Mouse (Mus musculus) CH12.LX (cell line): ENCODE results near the gene Tcp11l2. TPM values are rescaled to one million over a fixed set of nuclear protein-coding genes. Genes with fewer than 3 reads are reported as not detected.

Experiments used
- DNase-seq: peaks from one replicate; pipeline ENCODE4 v3.0.0-alpha.2; 2013; ENCODE audit errors: extremely low read depth
- H3K27ac ChIP-seq: 2 replicates; pipeline ENCODE4 v1.5.1; 2012; ENCODE audit warnings: low read depth, mild to moderate bottlenecking, control low read depth, moderate library complexity; ENCODE audit not compliant: insufficient read depth
- H3K27me3 ChIP-seq: replicated peaks from 2 replicates; pipeline ENCODE3; 2012; ENCODE audit warnings: inconsistent platforms
- H3K36me3 ChIP-seq, 2 experiments: replicated peaks in 1 of 2; 2 replicates each; pipeline versions ENCODE3 to v1.6.1; 2012; ENCODE audit warnings: inconsistent platforms in 1 of 2, low read length in 1 of 2, mild to moderate bottlenecking in 1 of 2, mixed read lengths in 1 of 2, moderate library complexity in 1 of 2; ENCODE audit not compliant: control insufficient read depth in 1 of 2, insufficient read depth in 1 of 2
- H3K4me1 ChIP-seq, 2 experiments: 2 replicates each; pipeline ENCODE4 v1.6.1; 2012; ENCODE audit warnings: inconsistent platforms in 1 of 2, moderate library complexity in 1 of 2; ENCODE audit not compliant: insufficient read depth in 2 of 2, control insufficient read depth in 1 of 2
- H3K4me2 ChIP-seq: 2 replicates; pipeline ENCODE4 v1.6.1; 2012; ENCODE audit warnings: low read depth, mild to moderate bottlenecking, control low read depth; ENCODE audit not compliant: poor library complexity, insufficient read depth, severe bottlenecking
- H3K4me3 ChIP-seq, 3 experiments: fragments of 150-350 bp in 1 of 3; sonication (generic) in 1 of 3; replicated peaks in 1 of 3; 2 replicates each; pipeline versions ENCODE3 to v1.5.1; 2011 to 2012; ENCODE audit warnings: low read depth in 2 of 3, low read length in 2 of 3, mild to moderate bottlenecking in 2 of 3, moderate library complexity in 2 of 3, control low read depth in 1 of 3, improper control_type of control experiment in 1 of 3, inconsistent platforms in 1 of 3, mixed read lengths in 1 of 3; ENCODE audit not compliant: poor library complexity in 1 of 3
- H3K79me2 ChIP-seq: replicated peaks from 2 replicates; pipeline ENCODE4 v1.6.1; 2012; ENCODE audit warnings: mild to moderate bottlenecking, moderate library complexity; ENCODE audit not compliant: control insufficient read depth, poor library complexity, insufficient read depth, severe bottlenecking; ENCODE audit errors: extremely low read depth
- H3K9ac ChIP-seq: 2 replicates; pipeline ENCODE4 v1.6.1; 2012; ENCODE audit warnings: low read depth, mild to moderate bottlenecking, control low read depth, moderate library complexity; ENCODE audit not compliant: insufficient read depth
- H3K9me3 ChIP-seq: replicated peaks from 2 replicates; pipeline ENCODE3; 2012; ENCODE audit warnings: low read length, inconsistent platforms, mixed read lengths
- BHLHE40 ChIP-seq: IDR thresholded peaks from 2 replicates; pipeline ENCODE4 v1.6.1; 2011; ENCODE audit warnings: mild to moderate bottlenecking, low read depth, low read length, improper control_type of control experiment
- CHD2 ChIP-seq: IDR thresholded peaks from 2 replicates; pipeline ENCODE4 v1.6.1; 2011; ENCODE audit warnings: low read length, improper control_type of control experiment
- CTCF ChIP-seq, 2 experiments: IDR thresholded peaks in 1 of 2; conservative IDR thresholded peaks in 1 of 2; 2 replicates each; pipeline ENCODE4 v1.5.1; 2011 to 2012; ENCODE audit warnings: low read depth in 2 of 2, low read length in 2 of 2, improper control_type of control experiment in 1 of 2, inconsistent platforms in 1 of 2, mild to moderate bottlenecking in 1 of 2, moderate library complexity in 1 of 2
- E2F4 ChIP-seq: IDR thresholded peaks from 2 replicates; pipeline ENCODE4 v1.6.1; 2011; ENCODE audit warnings: low read depth, low read length, improper control_type of control experiment; ENCODE audit not compliant: insufficient replicate concordance
- ELF1 ChIP-seq: IDR thresholded peaks from 2 replicates; pipeline ENCODE4 v1.6.1; 2014; ENCODE audit warnings: low read depth, mild to moderate bottlenecking, inconsistent platforms, low read length, improper control_type of control experiment
- EP300 ChIP-seq: IDR thresholded peaks from 2 replicates; pipeline ENCODE4 v1.6.1; 2011; ENCODE audit warnings: low read length, improper control_type of control experiment
- GABPA ChIP-seq: IDR thresholded peaks from 2 replicates; pipeline ENCODE4 v1.6.1; 2012; ENCODE audit warnings: low read depth, low read length, improper control_type of control experiment, inconsistent platforms; ENCODE audit not compliant: insufficient replicate concordance
- HCFC1 ChIP-seq: IDR thresholded peaks from 2 replicates; pipeline ENCODE4 v1.6.1; 2012; ENCODE audit warnings: low read depth, mild to moderate bottlenecking, inconsistent platforms, low read length, improper control_type of control experiment
- IRF4 ChIP-seq: IDR thresholded peaks from 2 replicates; pipeline ENCODE4 v1.6.1; 2014; ENCODE audit warnings: low read depth, mild to moderate bottlenecking, inconsistent platforms, low read length, improper control_type of control experiment
- JUN ChIP-seq: IDR thresholded peaks from 2 replicates; pipeline ENCODE4 v1.6.1; 2011; ENCODE audit warnings: low read depth, mild to moderate bottlenecking, low read length, improper control_type of control experiment, moderate library complexity; ENCODE audit not compliant: insufficient read depth
- JUND ChIP-seq: conservative IDR thresholded peaks from 2 replicates; pipeline ENCODE4 v1.6.1; 2011; ENCODE audit warnings: low read depth, low read length, improper control_type of control experiment
- KAT2A ChIP-seq: IDR thresholded peaks from 2 replicates; pipeline ENCODE4 v1.6.1; 2012; ENCODE audit warnings: low read length, improper control_type of control experiment, inconsistent platforms; ENCODE audit not compliant: insufficient replicate concordance
- MAFK ChIP-seq: IDR thresholded peaks from 2 replicates; pipeline ENCODE4 v1.6.1; 2011; ENCODE audit warnings: low read length, improper control_type of control experiment; ENCODE audit not compliant: insufficient replicate concordance
- MAX ChIP-seq: IDR thresholded peaks from 2 replicates; pipeline ENCODE4 v1.6.1; 2011; ENCODE audit warnings: low read length, improper control_type of control experiment
- MAZ ChIP-seq: IDR thresholded peaks from 2 replicates; pipeline ENCODE4 v1.6.1; 2012; ENCODE audit warnings: low read depth, mild to moderate bottlenecking, inconsistent platforms, low read length, improper control_type of control experiment, moderate library complexity
- MEF2A ChIP-seq: IDR thresholded peaks from 2 replicates; pipeline ENCODE4 v1.6.1; 2014; ENCODE audit warnings: low read depth, mild to moderate bottlenecking, inconsistent platforms, low read length, improper control_type of control experiment, borderline replicate concordance
- MXI1 ChIP-seq: IDR thresholded peaks from 2 replicates; pipeline ENCODE4 v1.6.1; 2011; ENCODE audit warnings: mild to moderate bottlenecking, low read depth, low read length, improper control_type of control experiment
- MYC ChIP-seq: IDR thresholded peaks from 2 replicates; pipeline ENCODE4 v1.6.1; 2011; ENCODE audit warnings: low read depth, mild to moderate bottlenecking, improper control_type of control experiment, low read length
- NELFE ChIP-seq: IDR thresholded peaks from 2 replicates; pipeline ENCODE4 v1.6.1; 2011; ENCODE audit warnings: low read depth, low read length, improper control_type of control experiment
- NRF1 ChIP-seq: IDR thresholded peaks from 2 replicates; pipeline ENCODE4 v1.6.1; 2014; ENCODE audit warnings: low read depth, mild to moderate bottlenecking, inconsistent platforms, low read length, improper control_type of control experiment, moderate library complexity
- PAX5 ChIP-seq: IDR thresholded peaks from 2 replicates; pipeline ENCODE4 v1.6.1; 2012; ENCODE audit warnings: low read length, inconsistent platforms, mixed read lengths
- POLR2A ChIP-seq: IDR thresholded peaks from 2 replicates; pipeline ENCODE4 v1.6.1; 2011; ENCODE audit warnings: low read depth, mild to moderate bottlenecking, improper control_type of control experiment, low read length
- POLR2AphosphoS2 ChIP-seq: IDR thresholded peaks from 2 replicates; pipeline ENCODE4 v1.6.1; 2011; ENCODE audit warnings: low read depth, low read length, improper control_type of control experiment
- RCOR1 ChIP-seq: conservative IDR thresholded peaks from 2 replicates; pipeline ENCODE4 v1.6.1; 2012; ENCODE audit warnings: low read depth, mild to moderate bottlenecking, inconsistent platforms, low read length, improper control_type of control experiment
- SIN3A ChIP-seq: IDR thresholded peaks from 2 replicates; pipeline ENCODE4 v1.6.1; 2012; ENCODE audit warnings: low read length, improper control_type of control experiment, inconsistent platforms
- SMC3 ChIP-seq: IDR thresholded peaks from 2 replicates; pipeline ENCODE4 v1.6.1; 2011; ENCODE audit warnings: low read depth, low read length, improper control_type of control experiment
- TBP ChIP-seq: conservative IDR thresholded peaks from 2 replicates; pipeline ENCODE4 v1.6.1; 2011; ENCODE audit warnings: low read depth, low read length, improper control_type of control experiment
- TCF12 ChIP-seq: IDR thresholded peaks from 2 replicates; pipeline ENCODE4 v1.6.1; 2014; ENCODE audit warnings: low read depth, mild to moderate bottlenecking, inconsistent platforms, low read length, improper control_type of control experiment
- UBTF ChIP-seq: IDR thresholded peaks from 2 replicates; pipeline ENCODE4 v1.6.1; 2012; ENCODE audit warnings: low read depth, mild to moderate bottlenecking, inconsistent platforms, low read length, improper control_type of control experiment, moderate library complexity
- USF1 ChIP-seq: IDR thresholded peaks from 2 replicates; pipeline ENCODE4 v1.6.1; 2014; ENCODE audit warnings: low read depth, mild to moderate bottlenecking, inconsistent platforms, low read length, improper control_type of control experiment
- USF2 ChIP-seq: conservative IDR thresholded peaks from 2 replicates; pipeline ENCODE4 v1.6.1; 2011; ENCODE audit warnings: low read depth, low read length, improper control_type of control experiment
- ZC3H11A ChIP-seq: IDR thresholded peaks from 2 replicates; pipeline ENCODE4 v1.6.1; 2012; ENCODE audit warnings: low read depth, mild to moderate bottlenecking, inconsistent platforms, low read length, improper control_type of control experiment
- ZKSCAN1 ChIP-seq: IDR thresholded peaks from 2 replicates; pipeline ENCODE4 v1.6.1; 2012; ENCODE audit warnings: low read depth, inconsistent platforms, low read length, improper control_type of control experiment, borderline replicate concordance
- ZMIZ1 ChIP-seq: IDR thresholded peaks from 2 replicates; pipeline ENCODE4 v1.6.1; 2012; ENCODE audit warnings: low read depth, mild to moderate bottlenecking, inconsistent platforms, low read length, improper control_type of control experiment
- ZNF384 ChIP-seq: IDR thresholded peaks from 2 replicates; pipeline ENCODE4 v1.6.1; 2012; ENCODE audit warnings: low read depth, low read length, improper control_type of control experiment, inconsistent platforms
- dilution Hi-C: fragments of 300-500 bp; cut with MboI; formaldehyde crosslinking; loops from 2 replicates; pipeline ENCODE4 v1.14.3; 2020; ENCODE audit warnings: low sequenced_read_pairs; ENCODE audit not compliant: extremely low pct_unique_long_range_greater_than_20kb, extremely low pct_ligation_motif_present
- in situ Hi-C: fragments of 300-500 bp; cut with MboI; formaldehyde crosslinking; loops from 3 replicates; pipeline ENCODE4 v1.14.3; 2019; ENCODE audit warnings: low sequenced_read_pairs, low pct_ligation_motif_present, low pct_unique_long_range_greater_than_20kb, mixed read lengths
- polyA plus RNA-seq: library from polyadenylated mRNA; unstranded; fragments of >175 nt; gene quantifications from 2 replicates; pipeline ENCODE4 v1.2.1, GENCODE M21; 2012; ENCODE audit warnings: low read depth; ENCODE audit not compliant: insufficient read length
- total RNA-seq, 2 experiments: library from RNA; depleted of rRNA; stranded (reverse); fragments of 300-350 nt in 1 of 2; fragments of >200 nt in 1 of 2; gene quantifications; 2 replicates each; pipeline ENCODE4 v1.2.3; 2012 to 2014

The Tcp11l2 gene
- total and polyA plus RNA-seq, 3 experiments, result 2.6 to 6.0 (median 2.9) TPM

- DNase-seq, result peak; percentile 57
- Histone ChIP-seq H3K36me3 (peaks cover 6 to 64% of the 10 kb centered on the region in 2 experiments), H3K4me2 (peak overlapping the region; percentile 61), H3K79me2 (no peaks in the 10 kb centered on the region), H3K9ac (peak overlapping the region; percentile 31; the same call in 1 of the 2 replicates), H3K9me3 (no peaks in the 10 kb centered on the region), H3K27ac (peak overlapping the region; percentile 44; the same call in 1 of the 2 replicates), H3K4me1 (peaks cover 11 to 57% of the 10 kb centered on the region in 2 experiments), H3K4me3 (no peak overlapping the region), H3K27me3 (no peaks in the 10 kb centered on the region)
- in situ Hi-C loops, result loop anchor here (10.0 kb wide), 1 partner anchor 388 kb away; no protein-coding TSS in a partner anchor
- dilution Hi-C loops, result no loop called here
- TF ChIP-seq TCF12 (no peak), JUN (no peak), NRF1 (no peak), NELFE (no peak), SMC3 (no peak), JUND (no peak), MAZ (no peak), TBP (0 out of 2 replicates have a peak, but pooled peaks have one; percentile 37), ZC3H11A (no peak), E2F4 (no peak), SIN3A (no peak), GABPA (no peak), USF1 (peak; percentile 77), ZNF384 (peak; percentile 64), UBTF (no peak), POLR2A (peak; percentile 40; the same call in 1 of the 2 replicates), KAT2A (0 out of 2 replicates have a peak, but pooled peaks have one; percentile 33), HCFC1 (no peak), ELF1 (no peak), MEF2A (no peak), RCOR1 (no peak), CTCF (conservative IDR thresholded peaks at IDR 0.05 in 1 of 2, IDR thresholded peaks at IDR 0.05 in 1 of 2; ENCODE audit: low read depth in 2 of 2, low read length in 2 of 2) (no peak), MYC (peak; percentile 71; the same call in 1 of the 2 replicates), MAFK (no peak), EP300 (peak; percentile 21; the same call in 1 of the 2 replicates), ZKSCAN1 (no peak), PAX5 (no peak), POLR2AphosphoS2 (no peak), USF2 (peak; percentile 56; the same call in 1 of the 2 replicates), MXI1 (no peak), BHLHE40 (peak; percentile 88), IRF4 (no peak; the same call in 1 of the 2 replicates), CHD2 (peak; percentile 1; the same call in 1 of the 2 replicates), MAX (peak; percentile 76), ZMIZ1 (no peak)
Observed at GRCm38 (mm10) chr10:84646506-84647102, 70.2 kb downstream of the Tcp11l2 start.
